Mouse (Mus musculus) lung, adult 2 months (tissue): Measurements from ENCODE around the gene Dlg1. TPM values are rescaled to one million over a fixed set of nuclear protein-coding genes. Genes with fewer than 3 reads are reported as not detected.
A peak's percentile ranks its signal among the peaks of the same experiment; 100 is the strongest.

Experiments used
- DNase-seq: peaks from one replicate; pipeline ENCODE4 v3.0.0; 2022
- H3K4me1 ChIP-seq: fragments of 200-500 bp; 2 replicates; pipeline ENCODE4 v1.6.1; 2011; ENCODE audit warnings: low read length; ENCODE audit not compliant: control insufficient read depth, insufficient read depth
- H3K4me3 ChIP-seq: fragments of 200-500 bp; replicated peaks from 2 replicates; pipeline ENCODE3; 2011; ENCODE audit warnings: low read depth, mild to moderate bottlenecking, control low read depth, low read length; ENCODE audit errors: extremely low read depth
- CTCF ChIP-seq: fragments of 200-500 bp; IDR thresholded peaks from 2 replicates; pipeline ENCODE4 v1.5.1; 2011; ENCODE audit warnings: mild to moderate bottlenecking, low read length, control low read depth; ENCODE audit not compliant: insufficient read depth
- POLR2A ChIP-seq: fragments of 200-500 bp; IDR thresholded peaks from 2 replicates; pipeline ENCODE4 v1.6.1; 2011; ENCODE audit warnings: low read depth, mild to moderate bottlenecking, control low read depth, low read length, borderline replicate concordance; ENCODE audit errors: extremely low read depth
- WGBS: fragments of 180-500 bp; shearing (Covaris S2); methylation state at CpG from one replicate; pipeline ENCODE4 v1.1.7; 2018; 5-methylcytosine and 5-hydroxymethylcytosine counted together
- polyA plus RNA-seq: library from polyadenylated mRNA; depleted of rRNA; stranded (reverse); fragments of >200 nt; gene quantifications from 2 replicates; pipeline ENCODE4 v1.2.3, GENCODE M21; 2012; rRNA removed

Gene Dlg1
- polyA plus RNA-seq = 14.0 and 22.0 TPM in 2 replicates

DNA sequence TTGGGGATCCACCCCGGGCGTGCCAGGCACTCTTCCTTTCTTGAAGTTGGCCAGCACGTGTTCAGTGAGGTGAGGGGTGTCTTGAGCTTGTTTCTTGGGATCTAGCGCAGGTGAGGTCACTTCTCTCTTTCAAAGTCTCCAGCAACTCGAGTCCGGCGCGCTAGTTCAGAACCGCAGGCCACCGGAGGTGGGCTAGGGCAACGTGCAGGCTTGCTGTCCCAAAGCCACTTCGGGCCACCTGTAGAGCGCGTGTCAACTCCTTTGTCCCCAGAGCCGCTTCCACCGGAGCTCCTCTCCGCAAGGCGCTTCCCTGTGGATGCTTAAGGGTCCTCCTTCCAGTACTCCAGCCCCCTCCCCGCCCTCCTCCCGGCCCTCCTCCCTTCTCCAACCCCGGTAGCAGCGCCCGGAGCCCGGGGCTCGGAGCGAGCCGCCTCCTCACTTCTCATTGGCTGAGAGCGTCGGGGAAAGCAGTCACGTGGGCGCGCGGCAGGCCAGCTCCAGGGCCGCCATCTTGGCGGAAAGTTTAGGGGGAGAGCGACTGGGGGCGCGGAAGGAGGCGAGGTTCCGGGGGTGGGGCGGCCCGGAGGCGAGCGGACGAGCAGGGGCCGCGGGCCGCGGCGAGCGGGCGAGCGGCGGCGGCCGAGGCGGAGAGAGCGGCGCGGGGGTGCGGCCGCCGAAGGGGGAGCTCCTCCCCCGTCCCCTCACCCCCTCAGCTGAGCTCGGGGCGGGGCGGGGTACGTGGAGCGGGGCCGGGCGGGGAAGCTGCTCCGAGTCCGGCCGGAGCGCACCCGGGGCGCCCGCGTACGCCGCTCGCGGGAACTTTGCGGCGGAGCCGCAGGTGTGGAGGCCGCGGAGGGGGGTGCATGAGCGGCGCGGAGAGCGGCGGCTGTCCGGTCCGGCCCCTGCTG, at the start of gene Dlg1:
Gene Dlg1, plus strand, starts transcription at position 65 of the 908 bp plus-strand sequence.
- H3K4me3 ChIP-seq = peak within 1 kb of the TSS; percentile 82
- under 1% methylated on average over 86 of the region's 95 CpGs for WGBS
- no peaks in the 10 kb centered on the region for H3K4me1 ChIP-seq
- DNase-seq = peak; percentile 86
- TF ChIP-seq CTCF (no peak), POLR2A (peak; percentile 16; the same call in 1 of the 2 replicates)

- TF ChIP-seq POLR2A (no peak), CTCF (no peak)
- no peaks in the 10 kb centered on the region for H3K4me1 ChIP-seq
- no peak for DNase-seq
- no peak overlapping the region for H3K4me3 ChIP-seq
- WGBS = 87% methylated on average over 2 of the region's 2 CpGs
Observed at GRCm38 (mm10) chr16:31616382-31616781, 46.9 kb upstream of the Dlg1 start.

DNA sequence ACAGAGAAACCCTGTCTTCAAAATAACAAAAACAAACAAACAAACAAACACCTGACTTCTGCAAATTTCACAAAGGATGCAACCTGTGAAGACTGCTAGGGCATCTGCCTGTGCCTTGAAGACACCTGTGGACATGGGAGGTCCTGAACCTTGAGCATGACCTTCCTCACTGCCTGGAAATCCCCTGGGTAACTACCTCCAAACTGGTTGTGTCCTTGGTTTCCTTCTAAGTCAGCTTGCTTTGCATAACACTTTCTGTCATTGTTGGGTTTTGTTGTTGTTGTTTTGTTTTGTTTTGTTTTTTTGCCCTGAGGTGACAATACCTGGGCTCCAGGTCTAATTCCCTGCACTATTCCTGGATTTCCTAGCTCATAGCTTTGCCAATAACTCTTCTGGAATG, 46.1 kb upstream of the Dlg1 start:
- Histone ChIP-seq H3K4me3 (no peak overlapping the region), H3K4me1 (no peaks in the 10 kb centered on the region)
- TF ChIP-seq POLR2A (no peak), CTCF (no peak)
- no peak for DNase-seq

GRCm38 (mm10) chr16:31617823-31618371, 45.3 kb upstream of the Dlg1 start:
- Histone ChIP-seq H3K4me1 (no peaks in the 10 kb centered on the region), H3K4me3 (no peak overlapping the region)
- WGBS = 22% methylated on average over 10 of the region's 10 CpGs
- TF ChIP-seq CTCF (no peak), POLR2A (no peak)
- peak; percentile 55 for DNase-seq

- 54% methylated on average over 9 of the region's 9 CpGs for WGBS
- TF ChIP-seq CTCF = 0 out of 2 replicates have a peak, but pooled peaks have one; percentile 2
- TF ChIP-seq POLR2A = no peak
- Histone ChIP-seq H3K4me1 (no peaks in the 10 kb centered on the region), H3K4me3 (no peak overlapping the region)
- no peak for DNase-seq
Observed at GRCm38 (mm10) chr16:31618671-31619070, 44.6 kb upstream of the Dlg1 start.

GRCm38 (mm10) chr16:31619675-31620335, 43.4 kb upstream of the Dlg1 start:
- whole genome bisulfite sequencing = 64% methylated on average over 6 of the region's 6 CpGs
- TF ChIP-seq CTCF (no peak), POLR2A (no peak)

GRCm38 (mm10) chr16:31622356-31622755, 40.9 kb upstream of the Dlg1 start:
- 94% methylated on average over 1 of the region's 1 CpGs for WGBS
- H3K4me1 ChIP-seq = no peaks in the 10 kb centered on the region
- TF ChIP-seq POLR2A (no peak), CTCF (no peak)

More at GRCm38 (mm10) chr16:31619675-31620335, 43.4 kb upstream of the Dlg1 start:
- Histone ChIP-seq H3K4me3 (no peak overlapping the region), H3K4me1 (no peaks in the 10 kb centered on the region)
- DNase-seq = no peak

DNA sequence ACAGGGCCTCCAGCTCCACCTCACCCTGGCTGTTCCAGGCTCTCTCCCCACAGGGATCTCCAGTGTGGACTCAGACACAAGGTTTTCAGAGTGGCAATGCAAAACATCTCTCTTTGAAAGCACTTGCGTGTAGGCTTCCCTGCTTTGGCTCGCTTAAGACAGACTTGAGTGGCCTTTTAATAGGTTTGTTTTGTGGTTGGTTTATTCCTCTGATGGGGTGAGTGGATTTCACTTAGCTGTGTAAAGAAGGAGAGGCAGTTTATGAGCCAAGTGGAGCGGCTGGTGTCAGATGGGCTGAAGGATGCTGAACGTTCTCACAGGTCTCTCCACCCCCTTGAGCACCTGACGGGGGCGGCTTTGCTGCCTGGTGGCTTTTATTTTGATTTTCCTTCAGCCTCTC, 40.1 kb upstream of the Dlg1 start:
- H3K4me3 ChIP-seq = no peak overlapping the region
- TF ChIP-seq CTCF (no peak), POLR2A (no peak)
- H3K4me1 ChIP-seq = no peaks in the 10 kb centered on the region
- DNase-seq = peak; percentile 13
- WGBS = 63% methylated on average over 6 of the region's 6 CpGs

More at GRCm38 (mm10) chr16:31622356-31622755, 40.9 kb upstream of the Dlg1 start:
- no peak for DNase-seq
- H3K4me3 ChIP-seq = no peak overlapping the region

DNA sequence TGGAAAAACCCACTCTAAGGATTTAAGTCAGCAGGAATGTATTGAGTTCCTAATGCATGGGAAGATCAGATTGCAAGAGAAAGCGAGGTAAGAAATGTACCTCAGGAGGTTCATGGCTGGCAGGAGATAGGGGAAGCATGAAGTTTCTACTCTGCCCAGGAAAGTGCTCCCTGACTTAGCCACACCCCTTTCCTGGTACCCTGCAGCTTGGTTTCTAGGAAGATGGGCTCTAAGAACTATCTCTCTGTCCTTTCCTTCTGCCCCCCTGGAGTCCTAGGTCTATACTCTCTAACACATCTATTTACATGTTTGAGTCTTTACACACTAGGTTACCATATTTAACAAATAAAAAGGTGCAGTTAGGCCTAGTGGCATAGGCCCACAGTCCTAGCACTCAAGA, 38.5 kb upstream of the Dlg1 start:
- TF ChIP-seq POLR2A = no peak
- no peak for TF ChIP-seq CTCF
- H3K4me1 ChIP-seq = no peaks in the 10 kb centered on the region
- H3K4me3 ChIP-seq = no peak overlapping the region
- 82% methylated on average over 1 of the region's 1 CpGs for WGBS
- no peak for DNase-seq
